ENCODE assay signal across 8 mouse cellular contexts in the genomic region with DNA sequence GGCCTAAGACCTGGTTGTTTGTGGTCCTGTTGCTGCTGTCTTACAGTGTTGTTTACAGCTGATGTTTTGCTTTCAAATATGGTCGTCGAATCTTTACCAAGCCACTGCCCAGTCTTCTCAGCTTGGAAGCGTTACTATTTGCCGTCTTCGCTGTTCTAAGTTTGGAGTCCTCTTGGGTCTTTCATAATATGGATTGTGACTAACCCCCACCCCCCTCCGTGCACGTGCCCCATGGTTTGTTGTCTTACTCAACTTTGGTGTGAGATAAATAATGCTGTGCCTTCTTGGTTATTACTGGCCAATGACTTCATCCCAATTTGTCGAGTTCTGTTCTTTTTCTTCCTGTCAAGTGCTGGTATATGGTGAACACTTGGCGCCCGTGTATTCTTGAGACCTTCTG. TPM values are rescaled to one million over a fixed set of nuclear protein-coding genes. Genes with fewer than 3 reads are reported as not detected.
DNase-seq lines count a peak whose midpoint lies in the region; ATAC-seq and TF ChIP-seq lines count a peak whose summit lies in the region.

No protein-coding gene starts in this region.

- no peak for TF ChIP-seq CTCF in gastrocnemius, adult 2 months (IDR thresholded peaks at IDR 0.05)
- no peak for TF ChIP-seq CTCF in MEL (IDR thresholded peaks at IDR 0.05 in 2 of 3, conservative IDR thresholded peaks at IDR 0.05 in 1 of 3; ENCODE audit: control insufficient read depth in 1 of 3, insufficient read depth in 1 of 3, low read depth in 2 of 3, low read length in 3 of 3, poor library complexity in 1 of 3, severe bottlenecking in 1 of 3)

- H3K27me3 ChIP-seq in MEL (ENCODE audit: control insufficient read depth in 1 of 2, insufficient read depth in 2 of 2, low read length in 2 of 2): no peaks in the 10 kb centered on the region
- H3K27me3 ChIP-seq in heart, embryonic 15.5 days: no peaks in the 10 kb centered on the region

- H3K4me3 ChIP-seq in gastrocnemius, adult 2 months: peak overlapping the region; percentile 82
- peak overlapping the region; percentile 91 to 99 for H3K4me3 ChIP-seq in MEL (ENCODE audit: control insufficient read depth in 1 of 2, insufficient read depth in 1 of 2, low read depth in 2 of 2, low read length in 2 of 2)
- peak overlapping the region; percentile 74; the same call in 1 of the 2 replicates for H3K4me3 ChIP-seq in heart, embryonic 15.5 days
- peak overlapping the region; percentile 54 for H3K4me3 ChIP-seq in macrophage (ENCODE audit: inconsistent target)

- no peak for TF ChIP-seq RAD21 in MEL (IDR thresholded peaks at IDR 0.05; ENCODE audit: low read depth, low read length)

- no peak for DNase-seq in gastrocnemius, adult 2 months
- no peak for DNase-seq in gastrocnemius, postnatal 4 days (ENCODE audit: low spot score in 2 of 2)
- DNase-seq in MEL (ENCODE audit: low read depth, low spot score): peak; percentile 14
- DNase-seq in urinary bladder, postnatal 4 days (ENCODE audit: low spot score in 2 of 2): no peak
- no peak for DNase-seq in layer of hippocampus, adult 11-12 months (ENCODE audit: low spot score)
- no peak for DNase-seq in adrenal gland, postnatal 14 days

- peaks cover 4 to 15% of the 10 kb centered on the region in 2 experiments; a peak in 3 of 4 replicates for H3K4me1 ChIP-seq in MEL (ENCODE audit: control insufficient read depth in 1 of 2, insufficient read depth in 2 of 2, low read length in 2 of 2)
- peaks cover 16% of the 10 kb centered on the region for H3K4me1 ChIP-seq in heart, embryonic 15.5 days (replicated peaks)

- H3K9me3 ChIP-seq in MEL (replicated peaks; ENCODE audit: insufficient read depth, low read length): no peaks in the 10 kb centered on the region
- H3K9me3 ChIP-seq in heart, embryonic 15.5 days (replicated peaks): no peaks in the 10 kb centered on the region

- intact Hi-C loops in gastrocnemius, adult 2 months (cut with DNase I): no loop called here

- no peak for ATAC-seq in heart, embryonic 15.5 days (replicated peaks; ENCODE audit: insufficient number of reproducible peaks, insufficient read depth, low FRiP score, low read depth)

- WGBS in heart, embryonic 15.5 days: 68% methylated on average over 10 of the region's 10 CpGs
- WGBS in macrophage (ENCODE audit: missing documents): 71% methylated on average over 9 of the region's 10 CpGs

- TF ChIP-seq EP300 in MEL (IDR thresholded peaks at IDR 0.05; ENCODE audit: low read depth in 1 of 2, low read length in 2 of 2): no peak

- H3K36me3 ChIP-seq in MEL (ENCODE audit: control insufficient read depth in 1 of 2, insufficient read depth in 2 of 2, low read length in 2 of 2): peaks cover 0 to 5% of the 10 kb centered on the region in 2 experiments; a peak in 2 of 4 replicates
- H3K36me3 ChIP-seq in heart, embryonic 15.5 days: no peaks in the 10 kb centered on the region
- no peaks in the 10 kb centered on the region for H3K36me3 ChIP-seq in macrophage (ENCODE audit: inconsistent target)

- H3K27ac ChIP-seq in gastrocnemius, adult 2 months: peak overlapping the region; percentile 97
- no peak overlapping the region; the same call in 1 of the 2 replicates for H3K27ac ChIP-seq in MEL (ENCODE audit: control insufficient read depth, low read depth, low read length)
- no peak overlapping the region for H3K27ac ChIP-seq in heart, embryonic 15.5 days
- H3K27ac ChIP-seq in macrophage: peak overlapping the region; percentile 88

- H3K9ac ChIP-seq in MEL (ENCODE audit: control insufficient read depth, low read depth, low read length, poor library complexity, severe bottlenecking): peak overlapping the region; percentile 94
- H3K9ac ChIP-seq in heart, embryonic 15.5 days: no peak overlapping the region

- no peak for TF ChIP-seq POLR2A in MEL (IDR thresholded peaks at IDR 0.05; ENCODE audit: control insufficient read depth in 1 of 2, insufficient read depth in 1 of 2, low read depth in 1 of 2, low read length in 2 of 2, poor library complexity in 1 of 2)

- H3K4me2 ChIP-seq in heart, embryonic 15.5 days: peak overlapping the region; percentile 80

- H3K79me2 ChIP-seq in MEL (ENCODE audit: control insufficient read depth, insufficient read depth, low read length, poor library complexity): peaks cover 11% of the 10 kb centered on the region
- peaks cover 54% of the 10 kb centered on the region for H3K79me2 ChIP-seq in macrophage (ENCODE audit: inconsistent target)

TF ChIP-seq in MEL, 35 proteins besides CTCF, POLR2A, EP300 and RAD21:
- TF ChIP-seq ETS1 (IDR thresholded peaks at IDR 0.05; ENCODE audit: low read depth, low read length) (no peak), HCFC1 (IDR thresholded peaks at IDR 0.05; ENCODE audit: low read depth, low read length) (no peak), USF2 (IDR thresholded peaks at IDR 0.05; ENCODE audit: borderline replicate concordance in 1 of 2, insufficient read depth in 1 of 2, low read depth in 1 of 2, low read length in 2 of 2) (no peak), MAZ (IDR thresholded peaks at IDR 0.05; ENCODE audit: low read depth, low read length) (no peak), CHD2 (IDR thresholded peaks at IDR 0.05; ENCODE audit: low read length) (no peak), ZNF384 (IDR thresholded peaks at IDR 0.05; ENCODE audit: low read depth, low read length) (no peak), MEF2A (IDR thresholded peaks at IDR 0.05; ENCODE audit: extremely low read depth, insufficient replicate concordance, low read depth, low read length, poor library complexity, severe bottlenecking) (no peak), E2F4 (IDR thresholded peaks at IDR 0.05; ENCODE audit: borderline replicate concordance, low read depth, low read length) (no peak), NELFE (IDR thresholded peaks at IDR 0.05; ENCODE audit: low read depth, low read length) (no peak), BHLHE40 (IDR thresholded peaks at IDR 0.05; ENCODE audit: borderline replicate concordance, low read depth, low read length) (no peak), CHD1 (IDR thresholded peaks at IDR 0.05; ENCODE audit: low read depth, low read length) (no peak), GABPA (IDR thresholded peaks at IDR 0.05; ENCODE audit: low read depth, low read length) (no peak), POLR2AphosphoS2 (IDR thresholded peaks at IDR 0.05; ENCODE audit: low read length) (no peak)

RNA-seq across cellular contexts. Expression of gene Fbxl4, which starts 1.1 kb away (rescaled TPM):
- total RNA-seq in gastrocnemius, adult 2 months (2021): 10 to 100 TPM; 12.1 to 24.5 TPM
- 10 to 100 TPM; 14.3 TPM for total RNA-seq in gastrocnemius, postnatal 4 days (2021)
- total RNA-seq in MEL (2012; rRNA removed): 3.9 and 4.5 TPM in 2 replicates
- polyA plus RNA-seq in MEL (2012; ENCODE audit: insufficient read depth in 1 of 2, insufficient read length in 2 of 2, low read depth in 1 of 2, low replicate concordance in 2 of 2, missing spikeins in 1 of 2) (1 to 10 TPM in 1 of 2 experiments, not detected in 1; 4.5 TPM), macrophage (2018) (7.4 to 14.2 TPM (median 10.8 TPM) in 3 replicates)
- 10.0 and 11.8 TPM in 2 replicates for polyA plus RNA-seq in heart, embryonic 15.5 days (2015; fragmentation: Nextera tagmentation; extraction: Ambion mirVana)
- 10 to 100 TPM in 23 of 26 experiments, 1 to 10 TPM in 3; 4.4 to 33.5 (median 26.9) TPM for total RNA-seq in macrophage (2018; cell fraction: chromatin; rRNA removed)
- total RNA-seq in macrophage (2018; cell fraction: cytosol; rRNA removed): 10 to 100 TPM in 18 of 26 experiments, 1 to 10 TPM in 8; 4.9 to 13.6 (median 11.0) TPM
- 10 to 100 TPM in 24 of 26 experiments, 1 to 10 TPM in 2; 7.8 to 34.3 (median 26.1) TPM for total RNA-seq in macrophage (2018; cell fraction: nucleus; rRNA removed)
- total RNA-seq in adrenal gland, postnatal 14 days (2021): 15.6 and 18.2 TPM in 2 replicates

Comparison
In these comparisons a context has a peak if more than half of its experiments do, and no peak if none do; other contexts are left out.
1. H3K27ac ChIP-seq: peak in gastrocnemius, adult 2 months (single experiment) and macrophage (single experiment); none in MEL (single experiment) and heart, embryonic 15.5 days (single experiment).
2. Peak in every context shown above with its lines, with median percentiles within 50 percentile points of each other: H3K4me3 ChIP-seq.